Mouse (Mus musculus) heart, adult 2 months (tissue): Measurements from ENCODE around the gene Prkch. TPM values are rescaled to one million over a fixed set of nuclear protein-coding genes. Genes with fewer than 3 reads are reported as not detected.
A peak's percentile ranks its signal among the peaks of the same experiment; 100 is the strongest.
"Not testable (repeated sequence)": the region's sequence is repeated elsewhere in the genome, so short reads cannot be mapped to it uniquely, and the experiment has no call there.

Experiments
- DNase-seq, 2 experiments: peaks; one replicate each; pipeline ENCODE4 v3.0.0; 2021
- H3K27ac ChIP-seq: fragments of 200-600 bp; 2 replicates; pipeline ENCODE4 v1.8.1; 2022
- H3K27me3 ChIP-seq: fragments of 200-500 bp; 2 replicates; pipeline ENCODE4 v1.6.1; 2012; ENCODE audit warnings: mild to moderate bottlenecking, low read length, inconsistent platforms, mixed read lengths; ENCODE audit not compliant: control insufficient read depth, insufficient read depth
- H3K36me3 ChIP-seq: fragments of 200-500 bp; 2 replicates; pipeline ENCODE4 v1.6.1; 2012; ENCODE audit warnings: low read length, inconsistent platforms; ENCODE audit not compliant: control insufficient read depth, insufficient read depth
- H3K4me1 ChIP-seq: fragments of 200-500 bp; 2 replicates; pipeline ENCODE4 v1.6.1; 2011; ENCODE audit warnings: low read length; ENCODE audit not compliant: control insufficient read depth, insufficient read depth
- H3K4me3 ChIP-seq: fragments of 200-600 bp; 2 replicates; pipeline ENCODE4 v1.8.1; 2022
- H3K79me2 ChIP-seq: fragments of 200-500 bp; replicated peaks from 2 replicates; pipeline ENCODE4 v1.6.1; 2012; ENCODE audit warnings: mild to moderate bottlenecking, inconsistent platforms, low read length, moderate library complexity, mixed read lengths; ENCODE audit not compliant: control insufficient read depth, insufficient read depth
- H3K9ac ChIP-seq: fragments of 200-500 bp; 2 replicates; pipeline ENCODE4 v1.6.1; 2012; ENCODE audit warnings: low read depth, mild to moderate bottlenecking, control low read depth, inconsistent platforms, low read length, mixed read lengths
- CTCF ChIP-seq: fragments of 200-600 bp; IDR thresholded peaks from 2 replicates; pipeline ENCODE4 v1.8.1; 2022; ENCODE audit warnings: antibody characterized with exemption, mild to moderate bottlenecking, moderate library complexity
- EP300 ChIP-seq: fragments of 200-500 bp; IDR thresholded peaks from 2 replicates; pipeline ENCODE4 v1.6.1; 2011; ENCODE audit warnings: low read depth, low read length, control low read depth; ENCODE audit not compliant: insufficient read depth
- POLR2A ChIP-seq: fragments of 200-500 bp; IDR thresholded peaks from 2 replicates; pipeline ENCODE4 v1.6.1; 2011; ENCODE audit warnings: mild to moderate bottlenecking, low read depth, low read length, control low read depth; ENCODE audit not compliant: insufficient read depth
- WGBS: fragments of 180-500 bp; shearing (Covaris S2); methylation state at CpG from one replicate; pipeline ENCODE4 v1.1.7; 2018; 5-methylcytosine and 5-hydroxymethylcytosine counted together
- intact Hi-C: fragments of 180-260 bp; cut with DNase I; formaldehyde crosslinking; loops from one replicate; pipeline ENCODE4 v1.15.1; 2025
- long read RNA-seq: library from polyadenylated mRNA; stranded (forward); transcript quantifications from one replicate; pipeline ENCODE4 v2.0.0, GENCODE M21; 2021
- polyA plus RNA-seq: library from polyadenylated mRNA; depleted of rRNA; stranded (reverse); fragments of >200 nt; gene quantifications from 2 replicates; pipeline ENCODE4 v1.2.3, GENCODE M21; 2012; rRNA removed
- total RNA-seq, 2 experiments: library from RNA; stranded (reverse); gene quantifications; 2 replicates each; pipeline ENCODE4 v1.2.3; 2021

The Prkch gene
- total RNA-seq (10 to 100 TPM; 16.6 to 17.5 TPM), polyA plus RNA-seq (9.7 and 13.3 TPM in 2 replicates)
- long read RNA-seq, transcript Prkch-201 (14 exons, 3,545 nt) = major isoform, 22 of 26 reads
- long read RNA-seq, partial matches to known transcripts = 1 of 26 reads
- long read RNA-seq, other reads (novel, unspliced or antisense) = 3 of 26 reads

DNA sequence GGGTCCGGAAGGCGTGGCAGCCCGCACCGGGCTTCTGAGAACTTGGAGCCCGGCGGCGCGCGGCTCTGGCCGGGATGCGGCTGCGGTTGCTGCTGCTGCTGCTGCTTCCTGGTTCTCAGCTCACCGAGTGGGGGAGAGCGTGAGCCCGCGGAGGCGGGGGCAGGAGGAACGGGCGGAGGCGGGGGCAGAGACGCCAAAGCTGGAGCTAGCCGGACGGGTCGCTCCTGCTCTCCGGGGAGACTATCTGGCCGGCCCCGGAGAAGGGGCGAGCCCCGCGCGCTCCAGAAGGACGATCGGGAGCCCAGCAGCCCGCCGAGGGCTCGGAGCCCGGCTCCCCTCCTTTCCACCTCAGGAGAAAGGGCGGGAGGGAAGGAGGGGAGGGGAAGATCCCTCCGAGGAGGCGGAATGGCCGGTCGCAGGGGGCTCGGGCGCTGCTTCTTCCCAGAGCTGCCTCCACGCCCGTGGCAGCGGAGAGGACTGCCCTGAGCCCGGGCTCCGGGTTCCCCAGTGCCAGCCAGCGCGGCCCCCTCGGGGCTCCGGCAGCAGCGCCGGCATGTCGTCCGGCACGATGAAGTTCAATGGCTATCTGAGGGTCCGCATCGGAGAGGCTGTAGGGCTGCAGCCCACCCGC is at the start of gene Prkch:
TSS of gene Prkch (plus strand) at position 187 of the 631 bp plus-strand sequence.
- TF ChIP-seq EP300 (no peak), CTCF (peak; percentile 64), POLR2A (no peak)
- peak; percentile 88 to 91 for DNase-seq
- under 1% methylated on average over 61 of the region's 61 CpGs for WGBS
- Histone ChIP-seq H3K27ac (peak within 1 kb of the TSS; percentile 97), H3K4me1 (peaks cover 4% of the 10 kb centered on the region), H3K27me3 (peaks cover 2% of the 10 kb centered on the region; the same call in 1 of the 2 replicates), H3K4me3 (peak within 1 kb of the TSS; percentile 87), H3K79me2 (peaks cover 2% of the 10 kb centered on the region; the same call in 1 of the 2 replicates), H3K36me3 (peaks cover 7% of the 10 kb centered on the region; the same call in 1 of the 2 replicates), H3K9ac (peak within 1 kb of the TSS; percentile 84)
- intact Hi-C loops = loop anchor here (1.0 to 5.0 kb wide), 3 partner anchors 33 to 102 kb away; no protein-coding TSS in a partner anchor

DNA sequence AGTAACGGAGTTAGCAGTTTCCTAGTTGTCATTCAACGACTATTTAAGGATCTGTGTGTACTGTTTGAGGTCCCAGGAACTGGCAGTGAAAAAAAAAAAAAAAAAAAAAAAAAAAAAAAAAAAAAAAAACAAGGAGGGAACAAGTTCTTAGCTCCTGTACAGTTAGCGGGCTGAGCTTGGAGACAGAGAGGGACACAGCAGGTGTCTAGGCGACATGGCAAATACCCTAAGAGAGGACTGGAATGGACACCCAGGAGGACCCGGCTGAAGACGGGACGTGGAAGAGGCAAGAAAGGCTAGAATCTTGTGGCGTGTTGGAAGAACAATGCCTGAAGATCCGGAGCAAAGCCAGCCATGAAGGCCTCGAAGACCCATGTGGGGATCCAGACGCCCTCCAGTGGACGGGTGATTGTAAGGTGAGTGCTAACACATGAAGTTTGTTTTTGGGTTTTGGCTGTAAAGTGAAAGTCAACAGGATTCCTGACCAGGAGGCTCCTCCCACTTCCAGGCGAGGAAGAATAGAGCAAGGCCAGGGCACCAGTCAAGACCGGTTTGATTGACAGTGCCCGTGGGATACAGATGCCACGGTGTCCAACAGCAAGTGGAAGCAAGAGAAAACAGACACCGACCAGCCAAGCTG is 47.0 kb upstream of the Prkch start:
- Histone ChIP-seq H3K79me2 (no peaks in the 10 kb centered on the region), H3K4me1 (no peaks in the 10 kb centered on the region), H3K27me3 (peaks cover 2% of the 10 kb centered on the region; the same call in 1 of the 2 replicates), H3K36me3 (no peaks in the 10 kb centered on the region), H3K4me3 (no peak overlapping the region), H3K9ac (no peak overlapping the region), H3K27ac (no peak overlapping the region)
- TF ChIP-seq EP300 (no peak), POLR2A (no peak), CTCF (peak; percentile 46)
- 33% methylated on average over 17 of the region's 17 CpGs for WGBS
- peak in 1 of 2 experiments; percentile 21 for DNase-seq
- intact Hi-C loops = no loop called here

DNA sequence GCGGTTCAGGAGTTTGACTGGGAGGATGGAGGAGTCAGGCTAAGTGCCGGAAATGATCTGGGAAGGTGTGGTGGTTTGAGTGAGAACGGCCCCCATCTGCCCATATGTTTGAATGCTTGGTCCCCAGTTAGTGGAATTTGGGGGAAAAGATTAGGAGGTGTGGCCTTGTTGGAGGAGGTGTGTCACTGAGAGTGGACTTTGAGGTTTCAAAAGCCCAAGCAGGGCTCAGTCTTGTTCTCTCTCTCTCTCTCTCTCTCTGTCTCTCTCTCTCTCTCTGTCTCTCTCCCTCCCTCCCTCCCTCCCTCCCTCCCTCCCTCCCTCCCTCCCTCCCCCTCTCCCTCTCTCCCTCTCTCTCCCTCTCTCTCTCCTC is 46.5 kb upstream of the Prkch start:
- intact Hi-C loops, H3K27ac ChIP-seq, H3K79me2 ChIP-seq, H3K27me3 ChIP-seq, H3K4me1 ChIP-seq, H3K36me3 ChIP-seq, DNase-seq, H3K9ac ChIP-seq, H3K4me3 ChIP-seq: not testable (repeated sequence)
- 48% methylated on average over 3 of the region's 3 CpGs for WGBS

DNA sequence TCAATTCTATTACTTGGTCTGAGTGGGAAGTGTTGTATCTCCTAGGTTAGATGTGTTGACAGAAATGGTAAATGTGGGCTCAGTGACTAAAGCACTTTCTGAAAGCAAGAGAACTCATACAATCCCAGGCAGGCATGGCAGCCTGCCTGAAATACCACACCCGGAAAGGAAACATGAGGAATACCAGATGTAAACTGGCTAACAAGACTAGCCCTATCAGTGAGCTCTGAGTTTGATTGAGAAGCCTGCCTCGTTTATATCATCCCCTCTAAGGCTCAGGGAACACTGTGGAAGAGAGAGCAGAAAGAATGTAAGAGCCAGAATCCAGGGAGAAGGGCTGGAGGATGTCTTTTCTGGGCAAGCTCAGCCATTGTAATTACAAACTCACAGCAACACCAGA is 45.4 kb upstream of the Prkch start:
- TF ChIP-seq POLR2A (no peak), EP300 (no peak), CTCF (no peak)
- Histone ChIP-seq H3K79me2 (no peaks in the 10 kb centered on the region), H3K4me3 (no peak overlapping the region), H3K27ac (no peak overlapping the region), H3K9ac (no peak overlapping the region), H3K27me3 (peaks cover 2% of the 10 kb centered on the region; the same call in 1 of the 2 replicates), H3K36me3 (no peaks in the 10 kb centered on the region), H3K4me1 (no peaks in the 10 kb centered on the region)
- WGBS = 20% methylated on average over 2 of the region's 2 CpGs
- intact Hi-C loops = no loop called here
- DNase-seq = no peak

DNA sequence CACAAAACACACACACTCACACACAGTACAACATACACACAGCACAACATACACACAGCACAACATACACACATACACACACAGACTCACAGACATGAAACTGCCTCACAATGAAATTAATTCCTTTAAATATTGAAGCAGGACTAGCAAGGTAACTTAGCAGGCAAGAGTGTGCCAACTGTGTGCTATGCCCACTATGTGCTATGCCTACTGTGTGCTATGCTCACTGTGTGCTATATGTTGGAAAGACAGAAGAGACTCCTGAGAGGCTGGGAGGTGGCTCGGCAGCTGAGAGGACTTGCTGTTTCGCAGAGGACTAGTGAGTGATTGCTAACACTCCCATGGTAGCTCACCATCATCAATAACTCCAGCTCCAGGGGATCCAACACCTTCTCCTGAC is 44.2 kb upstream of the Prkch start:
- DNase-seq = no peak
- Histone ChIP-seq H3K27me3 (peaks cover 5% of the 10 kb centered on the region), H3K4me1 (no peaks in the 10 kb centered on the region), H3K9ac (no peak overlapping the region), H3K4me3 (no peak overlapping the region), H3K79me2 (no peaks in the 10 kb centered on the region), H3K27ac (no peak overlapping the region), H3K36me3 (no peaks in the 10 kb centered on the region)
- intact Hi-C loops = no loop called here
- WGBS = 92% methylated on average over 2 of the region's 2 CpGs
- no peak for TF ChIP-seq CTCF
- TF ChIP-seq POLR2A = no peak
- no peak for TF ChIP-seq EP300

DNA sequence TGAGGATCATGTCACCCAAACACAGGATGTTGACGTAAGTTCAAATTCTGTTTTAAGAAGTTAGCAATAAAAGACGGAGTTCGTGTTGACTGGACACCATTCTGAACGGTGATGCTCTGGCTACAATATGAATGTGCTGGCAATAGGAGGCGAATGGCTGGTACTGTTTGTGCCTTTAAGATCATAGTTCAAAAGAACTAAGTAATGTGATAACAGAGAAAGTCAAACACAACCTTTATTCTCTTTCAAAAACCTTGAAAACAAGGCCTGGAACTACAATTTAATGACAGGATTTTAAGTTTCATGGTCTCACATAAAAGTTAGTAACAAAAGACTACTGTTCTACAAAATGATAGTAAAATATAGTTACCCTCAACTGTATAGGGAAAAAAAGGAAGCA is 41.4 kb upstream of the Prkch start:
- 92% methylated on average over 5 of the region's 5 CpGs for WGBS
- Histone ChIP-seq H3K9ac (no peak overlapping the region), H3K79me2 (no peaks in the 10 kb centered on the region), H3K4me3 (no peak overlapping the region), H3K4me1 (no peaks in the 10 kb centered on the region), H3K27ac (no peak overlapping the region), H3K27me3 (peaks cover 13% of the 10 kb centered on the region), H3K36me3 (no peaks in the 10 kb centered on the region)
- DNase-seq = no peak
- intact Hi-C loops = no loop called here
- TF ChIP-seq POLR2A = no peak
- TF ChIP-seq EP300 = no peak
- TF ChIP-seq CTCF = no peak
